Comparison of ENCODE assay signal across 16 mouse cellular contexts in genomic region chr14:19967482-19967881, GRCm38 (mm10). TPM values are rescaled to one million over a fixed set of nuclear protein-coding genes. Genes with fewer than 3 reads are reported as not detected.
DNase-seq lines count a peak whose midpoint lies in the region; ATAC-seq lines count a peak whose summit lies in the region.
"Had no signal": no experiment of that assay in that cellular context is flagged by ENCODE, and none has a peak within 500 bp of the region (broad histone marks: within the 10 kb centered on the region; RNA-seq: fewer than 3 reads in every experiment).

No protein-coding gene starts in this region.

- no peaks in the 10 kb centered on the region for H3K27me3 ChIP-seq in hindbrain, embryonic 15.5 days
- no peaks in the 10 kb centered on the region for H3K27me3 ChIP-seq in hindbrain, embryonic 11.5 days (ENCODE audit: control insufficient read depth, insufficient read depth, low read length)
- H3K27me3 ChIP-seq: heart, embryonic 15.5 days had no signal

- H3K27ac ChIP-seq in hindbrain, embryonic 15.5 days (replicated peaks), result no peak overlapping the region
- H3K27ac ChIP-seq in hindbrain, embryonic 11.5 days (ENCODE audit: low read depth, low read length), result no peak overlapping the region
- H3K27ac ChIP-seq: heart, embryonic 15.5 days; hindbrain, postnatal 0 days had no signal

- H3K4me2 ChIP-seq in hindbrain, embryonic 15.5 days, result no peak overlapping the region
- H3K4me2 ChIP-seq in hindbrain, embryonic 11.5 days (replicated peaks; ENCODE audit: low read depth, low read length), result no peak overlapping the region
- H3K4me2 ChIP-seq: heart, embryonic 15.5 days; lung, embryonic 14.5 days had no signal

- 62% methylated on average over 8 of the region's 8 CpGs for WGBS in hindbrain, embryonic 15.5 days
- WGBS in hindbrain, embryonic 11.5 days, result 77% methylated on average over 8 of the region's 8 CpGs

- ATAC-seq in hindbrain, embryonic 15.5 days (ENCODE audit: low FRiP score, low read depth), result peak; percentile 42; the same call in 1 of the 2 replicates
- no peak for ATAC-seq in hindbrain, embryonic 11.5 days (ENCODE audit: low FRiP score)
- ATAC-seq in activated CD4-positive, CD25-positive, alpha-beta regulatory T cell, adult 4 months, result peak; percentile 9
- ATAC-seq: hindbrain, postnatal 0 days had no signal

- H3K36me3 ChIP-seq in hindbrain, embryonic 15.5 days, result 0 out of 2 replicates have a peak, but pooled peaks cover 4% of the 10 kb centered on the region
- no peaks in the 10 kb centered on the region for H3K36me3 ChIP-seq in hindbrain, embryonic 11.5 days (ENCODE audit: control insufficient read depth, insufficient read depth, low read length)
- H3K36me3 ChIP-seq: heart, embryonic 15.5 days had no signal

- H3K9ac ChIP-seq in hindbrain, embryonic 15.5 days, result no peak overlapping the region
- H3K9ac ChIP-seq in hindbrain, embryonic 11.5 days (ENCODE audit: low read depth, low read length), result no peak overlapping the region
- H3K9ac ChIP-seq: heart, embryonic 15.5 days; lung, embryonic 14.5 days had no signal

- H3K9me3 ChIP-seq in hindbrain, embryonic 15.5 days, result no peaks in the 10 kb centered on the region
- H3K9me3 ChIP-seq in hindbrain, embryonic 11.5 days (ENCODE audit: control insufficient read depth, low read length), result no peaks in the 10 kb centered on the region
- H3K9me3 ChIP-seq: heart, embryonic 15.5 days had no signal

- peaks cover 66% of the 10 kb centered on the region for H3K4me1 ChIP-seq in hindbrain, embryonic 15.5 days (replicated peaks)
- H3K4me1 ChIP-seq in hindbrain, embryonic 11.5 days (replicated peaks; ENCODE audit: control insufficient read depth, insufficient read depth, low read length), result 0 out of 2 replicates have a peak, but pooled peaks cover 3% of the 10 kb centered on the region

- DNase-seq in hindbrain, embryonic 11.5 days (ENCODE audit: low spot score), result no peak
- DNase-seq in right cerebral cortex, adult 18-20 months, result peak; percentile 75
- DNase-seq in right cerebral cortex, postnatal 4 days, result no peak
- peak; percentile 38 for DNase-seq in induced T-regulatory cell, adult 2 months (ENCODE audit: low read depth)
- DNase-seq in urinary bladder, postnatal 10 days (ENCODE audit: low spot score), result no peak
- DNase-seq in heart, adult 18-20 months, result no peak
- DNase-seq: adrenal gland, adult 2 months; cerebellum, adult 9-11 months; kidney, adult 8-10 months; kidney, postnatal 36 days; lung, embryonic 14.5 days; thymus, postnatal 4 days had no signal

- no peak overlapping the region for H3K4me3 ChIP-seq in hindbrain, embryonic 15.5 days
- H3K4me3 ChIP-seq in hindbrain, embryonic 11.5 days (ENCODE audit: low read depth, low read length), result no peak overlapping the region
- H3K4me3 ChIP-seq: heart, embryonic 15.5 days had no signal

RNA-seq across cellular contexts. Expression of gene Gng2, which starts 9.9 kb away (rescaled TPM):
- 379 and 390 TPM in 2 replicates for polyA plus RNA-seq in hindbrain, embryonic 15.5 days (2015; fragmentation: Nextera tagmentation; extraction: Ambion mirVana)
- polyA plus RNA-seq in hindbrain, embryonic 11.5 days (2014; fragmentation: Nextera tagmentation; extraction: Ambion mirVana), result 164 and 201 TPM in 2 replicates
- polyA plus RNA-seq in activated CD4-positive, CD25-positive, alpha-beta regulatory T cell, adult 4 months (2017; shearing (Covaris generic)), result 10 to 100 TPM; 66.2 to 77.1 TPM
- 10 to 100 TPM; 11.1 to 12.6 TPM for total RNA-seq in heart, adult 18-20 months (2021)

Comparison
In these comparisons a context has a peak if more than half of its experiments do, and no peak if none do; other contexts are left out.
1. DNase-seq: peak in right cerebral cortex, adult 18-20 months (single experiment) and induced T-regulatory cell, adult 2 months (single experiment); none in hindbrain, embryonic 11.5 days (single experiment), right cerebral cortex, postnatal 4 days (single experiment), urinary bladder, postnatal 10 days (single experiment) and heart, adult 18-20 months (0 of 2).